Mouse (Mus musculus): ENCODE results near the gene Amtn. TPM values are rescaled to one million over a fixed set of nuclear protein-coding genes. Genes with fewer than 3 reads are reported as not detected.

Amtn gene
- total and polyA plus RNA-seq, 3 experiments: 0.34 TPM; not detected in 2

DNA sequence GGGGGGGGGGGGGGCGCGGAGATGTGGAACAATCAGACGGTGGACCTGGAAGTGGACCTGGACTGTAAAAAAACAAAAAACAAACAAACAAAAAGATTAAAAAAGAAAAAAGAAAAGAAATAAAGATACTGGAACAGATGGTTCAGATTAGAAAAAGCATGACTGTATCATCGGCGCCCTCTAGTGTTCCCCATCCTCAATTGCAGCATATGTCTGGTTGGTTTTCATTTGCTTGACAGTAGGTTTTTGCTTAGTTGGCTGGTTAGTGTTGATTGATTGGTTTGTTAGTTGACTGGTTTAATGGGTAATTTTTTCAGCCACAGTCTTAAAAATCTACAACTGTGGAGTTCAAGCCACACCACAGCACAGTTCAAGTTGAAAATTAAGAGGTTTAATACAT lies 11.1 kb upstream of the Amtn start:
- H3K27me3 ChIP-seq (replicated peaks): no peaks in the 10 kb centered on the region
- peaks cover 0 to 3% of the 10 kb centered on the region in 2 experiments; a peak in 1 of 4 replicates for H3K4me1 ChIP-seq (ENCODE audit: control insufficient read depth in 1 of 2, insufficient read depth in 2 of 2)
- TF ChIP-seq ELF1 (IDR thresholded peaks at IDR 0.05; ENCODE audit: low read depth, low read length) (no peak), MAZ (IDR thresholded peaks at IDR 0.05; ENCODE audit: low read depth, low read length) (no peak), ZNF384 (IDR thresholded peaks at IDR 0.05; ENCODE audit: low read depth, low read length) (peak; percentile 35; the same call in 1 of the 2 replicates), ZC3H11A (IDR thresholded peaks at IDR 0.05; ENCODE audit: low read depth, low read length) (peak; percentile 36; the same call in 1 of the 2 replicates), JUN (IDR thresholded peaks at IDR 0.05; ENCODE audit: insufficient read depth, low read depth, low read length) (no peak), MAFK (IDR thresholded peaks at IDR 0.05; ENCODE audit: insufficient replicate concordance, low read length) (peak; percentile 83), RAD21 (IDR thresholded peaks at IDR 0.05; ENCODE audit: low read depth, low read length) (peak; percentile 87), USF2 (conservative IDR thresholded peaks at IDR 0.05; ENCODE audit: low read depth, low read length) (no peak), TBP (conservative IDR thresholded peaks at IDR 0.05; ENCODE audit: low read depth, low read length) (no peak), TCF12 (IDR thresholded peaks at IDR 0.05; ENCODE audit: low read depth, low read length) (no peak), CTCF (conservative IDR thresholded peaks at IDR 0.05 in 1 of 2, IDR thresholded peaks at IDR 0.05 in 1 of 2; ENCODE audit: low read depth in 2 of 2, low read length in 2 of 2) (peak; percentile 84 to 90), NRF1 (IDR thresholded peaks at IDR 0.05; ENCODE audit: low read depth, low read length) (no peak), RCOR1 (conservative IDR thresholded peaks at IDR 0.05; ENCODE audit: low read depth, low read length) (no peak), CHD2 (IDR thresholded peaks at IDR 0.05; ENCODE audit: low read length) (no peak), SIN3A (IDR thresholded peaks at IDR 0.05; ENCODE audit: low read length) (no peak), ZMIZ1 (IDR thresholded peaks at IDR 0.05; ENCODE audit: low read depth, low read length) (no peak), KAT2A (IDR thresholded peaks at IDR 0.05; ENCODE audit: insufficient replicate concordance, low read length) (no peak), EP300 (IDR thresholded peaks at IDR 0.05; ENCODE audit: low read length) (no peak), PAX5 (IDR thresholded peaks at IDR 0.05; ENCODE audit: low read length) (no peak), SMC3 (IDR thresholded peaks at IDR 0.05; ENCODE audit: low read depth, low read length) (peak; percentile 72)
- no peaks in the 10 kb centered on the region for H3K79me2 ChIP-seq (replicated peaks; ENCODE audit: control insufficient read depth, extremely low read depth, insufficient read depth, poor library complexity, severe bottlenecking)
- H3K9me3 ChIP-seq (replicated peaks; ENCODE audit: low read length): no peaks in the 10 kb centered on the region
- no peak overlapping the region for H3K9ac ChIP-seq (ENCODE audit: insufficient read depth, low read depth)
- H3K4me3 ChIP-seq (replicated peaks in 1 of 3; ENCODE audit: low read depth in 2 of 3, low read length in 2 of 3, poor library complexity in 1 of 3): no peak overlapping the region
- no peaks in the 10 kb centered on the region for H3K36me3 ChIP-seq (replicated peaks in 1 of 2; ENCODE audit: control insufficient read depth in 1 of 2, insufficient read depth in 1 of 2, low read length in 1 of 2)
- dilution Hi-C loops (cut with MboI; ENCODE audit: extremely low pct_ligation_motif_present, extremely low pct_unique_long_range_greater_than_20kb, low sequenced_read_pairs): no loop called here
- no peak overlapping the region for H3K4me2 ChIP-seq (ENCODE audit: insufficient read depth, low read depth, poor library complexity, severe bottlenecking)
- peak; percentile 68 for DNase-seq (ENCODE audit: extremely low read depth)
- in situ Hi-C loops (cut with MboI; ENCODE audit: low pct_ligation_motif_present, low pct_unique_long_range_greater_than_20kb, low sequenced_read_pairs): no loop called here
- no peak overlapping the region for H3K27ac ChIP-seq (ENCODE audit: insufficient read depth, low read depth)

DNA sequence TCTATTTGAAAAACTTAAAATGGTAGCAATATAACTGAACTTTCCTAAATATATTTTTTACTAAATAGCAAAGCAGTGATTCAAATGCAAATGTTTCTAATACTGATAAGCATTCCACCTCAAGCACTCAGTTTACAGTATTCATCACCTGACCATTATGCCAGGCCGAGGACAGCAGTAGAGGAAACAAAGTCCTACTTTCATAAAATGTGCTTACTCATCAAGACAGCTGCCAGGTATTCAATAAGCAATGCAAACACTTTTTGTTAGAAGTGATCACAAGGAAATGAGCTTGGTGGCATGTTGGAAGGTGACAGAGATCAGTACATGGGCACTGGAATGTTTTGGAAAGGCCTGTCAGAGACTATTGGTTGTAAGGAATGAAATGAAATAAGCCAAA lies 9.0 kb upstream of the Amtn start:
- TF ChIP-seq TBP (conservative IDR thresholded peaks at IDR 0.05; ENCODE audit: low read depth, low read length) (no peak), MAFK (IDR thresholded peaks at IDR 0.05; ENCODE audit: insufficient replicate concordance, low read length) (peak; percentile 63; the same call in 1 of the 2 replicates)
- no peak overlapping the region for H3K9ac ChIP-seq (ENCODE audit: insufficient read depth, low read depth)
- dilution Hi-C loops (cut with MboI; ENCODE audit: extremely low pct_ligation_motif_present, extremely low pct_unique_long_range_greater_than_20kb, low sequenced_read_pairs): no loop called here
- no peak overlapping the region for H3K4me3 ChIP-seq (replicated peaks in 1 of 3; ENCODE audit: low read depth in 2 of 3, low read length in 2 of 3, poor library complexity in 1 of 3)
- in situ Hi-C loops (cut with MboI; ENCODE audit: low pct_ligation_motif_present, low pct_unique_long_range_greater_than_20kb, low sequenced_read_pairs): no loop called here
- no peaks in the 10 kb centered on the region for H3K9me3 ChIP-seq (replicated peaks; ENCODE audit: low read length)
- no peak for DNase-seq (ENCODE audit: extremely low read depth)
- no peaks in the 10 kb centered on the region for H3K27me3 ChIP-seq (replicated peaks)
- peaks cover 0 to 3% of the 10 kb centered on the region in 2 experiments; a peak in 1 of 4 replicates for H3K4me1 ChIP-seq (ENCODE audit: control insufficient read depth in 1 of 2, insufficient read depth in 2 of 2)
- no peak overlapping the region for H3K27ac ChIP-seq (ENCODE audit: insufficient read depth, low read depth)
- H3K36me3 ChIP-seq (replicated peaks in 1 of 2; ENCODE audit: control insufficient read depth in 1 of 2, insufficient read depth in 1 of 2, low read length in 1 of 2): no peaks in the 10 kb centered on the region
- H3K4me2 ChIP-seq (ENCODE audit: insufficient read depth, low read depth, poor library complexity, severe bottlenecking): no peak overlapping the region
- no peaks in the 10 kb centered on the region for H3K79me2 ChIP-seq (replicated peaks; ENCODE audit: control insufficient read depth, extremely low read depth, insufficient read depth, poor library complexity, severe bottlenecking)

All from CH12.LX (cell line).